Mouse (Mus musculus) embryonic facial prominence, embryonic 15.5 days (tissue): ENCODE measurements at regions not wholly inside any gene's neighbourhood (a gene's known extent, or its start where the extent isn't known, plus 50 kb on each side); places are given as distances from the start of the nearest gene placed in this dataset.

Experiments used
- ATAC-seq: fragments of 200-750 bp; cut with Nextera tagmentation; 2 replicates; pipeline ENCODE4 v1.8.0; 2017; ENCODE audit warnings: low read depth, moderate TSS enrichment; ENCODE audit not compliant: insufficient number of reproducible peaks, low FRiP score, low TSS enrichment
- H3K27ac ChIP-seq: fragments of 300-500 bp; sonication (generic); replicated peaks from 2 replicates; pipeline ENCODE4 v1.5.1; 2015; ENCODE audit warnings: mild to moderate bottlenecking, inconsistent platforms
- H3K27me3 ChIP-seq: fragments of 300-500 bp; sonication (generic); 2 replicates; pipeline ENCODE4 v1.6.1; 2015; ENCODE audit warnings: inconsistent platforms
- H3K36me3 ChIP-seq: fragments of 300-500 bp; sonication (generic); 2 replicates; pipeline ENCODE4 v1.6.1; 2015; ENCODE audit warnings: mild to moderate bottlenecking, inconsistent platforms
- H3K4me1 ChIP-seq: fragments of 300-500 bp; sonication (generic); 2 replicates; pipeline ENCODE4 v1.6.1; 2015; ENCODE audit warnings: inconsistent platforms
- H3K4me2 ChIP-seq: fragments of 300-500 bp; sonication (generic); replicated peaks from 2 replicates; pipeline ENCODE4 v1.6.1; 2015; ENCODE audit warnings: mild to moderate bottlenecking, inconsistent platforms
- H3K4me3 ChIP-seq: fragments of 300-500 bp; sonication (generic); replicated peaks from 2 replicates; pipeline ENCODE4 v1.5.1; 2015; ENCODE audit warnings: mild to moderate bottlenecking, inconsistent platforms
- H3K9ac ChIP-seq: fragments of 300-500 bp; sonication (generic); 2 replicates; pipeline ENCODE4 v1.6.1; 2015; ENCODE audit warnings: inconsistent platforms
- H3K9me3 ChIP-seq: fragments of 300-500 bp; sonication (generic); replicated peaks from 2 replicates; pipeline ENCODE4 v1.6.1; 2016; ENCODE audit warnings: inconsistent platforms
- WGBS: fragments of 180-500 bp; shearing (Covaris S2); methylation state at CpG from one replicate; pipeline ENCODE4 v1.1.7; 2015; 5-methylcytosine and 5-hydroxymethylcytosine counted together

GRCm38 (mm10) chr11:82588744-82589143 lies 175.4 kb downstream of the Cct6b start:
- no peak overlapping the region for H3K4me3 ChIP-seq
- H3K27me3 ChIP-seq = no peaks in the 10 kb centered on the region
- 84% methylated on average over 5 of the region's 5 CpGs for WGBS
- no peak for ATAC-seq
- H3K27ac ChIP-seq = no peak overlapping the region
- H3K9me3 ChIP-seq = no peaks in the 10 kb centered on the region
- H3K36me3 ChIP-seq = no peaks in the 10 kb centered on the region
- no peak overlapping the region for H3K4me2 ChIP-seq
- H3K4me1 ChIP-seq = no peaks in the 10 kb centered on the region
- H3K9ac ChIP-seq = no peak overlapping the region

- Histone ChIP-seq H3K9ac (no peak overlapping the region), H3K4me2 (no peak overlapping the region), H3K4me3 (no peak overlapping the region), H3K27me3 (no peaks in the 10 kb centered on the region), H3K36me3 (no peaks in the 10 kb centered on the region), H3K27ac (no peak overlapping the region), H3K9me3 (no peaks in the 10 kb centered on the region), H3K4me1 (no peaks in the 10 kb centered on the region)
- 23% methylated on average over 7 of the region's 7 CpGs for WGBS
- ATAC-seq = no peak
Observed at GRCm38 (mm10) chr11:82579841-82580415, 184.2 kb downstream of the Cct6b start.

DNA sequence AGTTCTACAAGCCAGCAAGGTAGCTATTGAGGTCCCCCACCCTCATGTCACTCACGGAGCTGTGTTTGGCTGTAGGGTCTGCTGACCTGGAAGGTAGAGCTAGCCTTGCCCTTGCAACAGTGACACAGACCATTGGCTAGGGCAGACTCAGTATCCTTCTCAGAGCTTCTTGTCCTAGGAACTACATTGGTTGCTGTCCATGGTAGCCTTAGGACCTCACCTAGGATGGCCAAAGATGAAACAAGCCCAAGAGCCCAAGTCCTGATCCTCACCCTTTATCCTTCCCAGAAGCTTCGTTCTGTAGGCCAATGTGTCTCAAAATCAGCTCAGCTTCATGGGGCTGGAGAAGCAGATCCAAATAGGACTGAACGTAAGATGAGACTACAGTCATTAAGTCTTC lies 187.3 kb downstream of the Tmem132e start:
- 51% methylated on average over 3 of the region's 3 CpGs for WGBS

GRCm38 (mm10) chr11:82573126-82573525 lies 184.4 kb downstream of the Tmem132e start:
- no peak overlapping the region for H3K9ac ChIP-seq
- no peak overlapping the region for H3K27ac ChIP-seq
- H3K4me2 ChIP-seq = no peak overlapping the region
- no peaks in the 10 kb centered on the region for H3K9me3 ChIP-seq
- no peaks in the 10 kb centered on the region for H3K36me3 ChIP-seq
- H3K4me1 ChIP-seq = peaks cover 3% of the 10 kb centered on the region; the same call in 1 of the 2 replicates
- no peak overlapping the region for H3K4me3 ChIP-seq
- no peak for ATAC-seq
- H3K27me3 ChIP-seq = no peaks in the 10 kb centered on the region
- WGBS = 76% methylated on average over 4 of the region's 4 CpGs

More for the DNA sequence above, 187.3 kb downstream of the Tmem132e start:
- H3K4me3 ChIP-seq = no peak overlapping the region
- no peak overlapping the region for H3K9ac ChIP-seq
- no peak overlapping the region for H3K4me2 ChIP-seq
- no peaks in the 10 kb centered on the region for H3K36me3 ChIP-seq
- H3K4me1 ChIP-seq = peaks cover 3% of the 10 kb centered on the region; the same call in 1 of the 2 replicates
- H3K27ac ChIP-seq = no peak overlapping the region
- no peaks in the 10 kb centered on the region for H3K27me3 ChIP-seq
- ATAC-seq = no peak
- H3K9me3 ChIP-seq = no peaks in the 10 kb centered on the region

DNA sequence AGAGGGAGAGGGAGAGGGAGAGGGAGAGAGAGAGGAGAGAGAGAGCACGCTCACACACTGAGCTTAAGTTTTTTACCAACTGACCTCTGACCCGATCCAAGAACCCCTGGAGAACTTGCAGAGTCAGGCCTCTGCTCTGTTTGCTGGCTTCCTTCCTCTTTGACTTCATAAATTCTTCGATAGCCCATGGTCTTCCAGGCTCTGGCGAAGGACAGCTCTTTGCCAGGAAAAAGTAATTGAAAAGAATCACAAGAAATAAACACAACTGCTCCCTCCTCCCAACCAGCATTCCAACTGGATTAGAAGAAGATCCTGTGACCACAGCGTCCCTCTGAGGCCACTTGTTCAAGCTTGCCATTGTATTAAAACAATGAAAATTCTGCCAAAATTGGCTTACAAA lies 182.8 kb downstream of the Tmem132e start:
- WGBS = 6% methylated on average over 5 of the region's 5 CpGs
- no peaks in the 10 kb centered on the region for H3K27me3 ChIP-seq
- no peak for ATAC-seq

DNA sequence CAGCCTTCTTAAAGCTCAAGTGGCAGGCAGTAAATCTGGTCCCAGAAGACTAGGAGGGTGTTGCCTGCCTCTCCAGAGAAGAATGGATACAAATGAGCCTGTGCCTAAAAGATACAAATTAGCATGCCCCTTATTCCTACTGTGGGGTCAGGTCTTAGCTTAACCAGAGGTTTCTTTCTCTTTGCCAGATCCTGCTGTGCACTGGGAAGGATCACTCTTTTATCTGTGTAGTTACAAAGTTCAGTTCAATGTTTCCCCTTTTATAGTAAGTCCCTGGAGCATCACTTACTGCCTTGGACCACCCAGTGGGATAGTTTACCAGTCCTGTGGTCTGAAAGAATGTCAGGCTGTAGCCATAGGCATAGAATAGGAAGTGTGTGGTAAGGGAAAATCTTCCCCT lies 181.1 kb downstream of the Tmem132e start:
- no peaks in the 10 kb centered on the region for H3K9me3 ChIP-seq
- H3K4me3 ChIP-seq = no peak overlapping the region
- H3K27me3 ChIP-seq = no peaks in the 10 kb centered on the region
- H3K4me2 ChIP-seq = no peak overlapping the region
- ATAC-seq = no peak
- H3K27ac ChIP-seq = no peak overlapping the region
- peaks cover 3% of the 10 kb centered on the region; the same call in 1 of the 2 replicates for H3K4me1 ChIP-seq
- H3K36me3 ChIP-seq = no peaks in the 10 kb centered on the region
- H3K9ac ChIP-seq = no peak overlapping the region

More for the DNA sequence above, 182.8 kb downstream of the Tmem132e start:
- H3K9ac ChIP-seq = no peak overlapping the region
- no peaks in the 10 kb centered on the region for H3K9me3 ChIP-seq
- no peak overlapping the region for H3K4me2 ChIP-seq
- no peaks in the 10 kb centered on the region for H3K36me3 ChIP-seq
- no peak overlapping the region for H3K4me3 ChIP-seq
- H3K27ac ChIP-seq = no peak overlapping the region
- peaks cover 3% of the 10 kb centered on the region; the same call in 1 of the 2 replicates for H3K4me1 ChIP-seq

GRCm38 (mm10) chr11:82568219-82568676 lies 179.5 kb downstream of the Tmem132e start:
- Histone ChIP-seq H3K9ac (no peak overlapping the region), H3K9me3 (no peaks in the 10 kb centered on the region), H3K4me1 (peaks cover 3% of the 10 kb centered on the region; the same call in 1 of the 2 replicates)

GRCm38 (mm10) chr11:82567014-82567685 lies 178.4 kb downstream of the Tmem132e start:
- no peak overlapping the region for H3K4me2 ChIP-seq
- H3K27ac ChIP-seq = no peak overlapping the region
- ATAC-seq = no peak
- no peak overlapping the region for H3K9ac ChIP-seq
- whole genome bisulfite sequencing = 60% methylated on average over 9 of the region's 9 CpGs
- H3K4me3 ChIP-seq = no peak overlapping the region
- H3K27me3 ChIP-seq = no peaks in the 10 kb centered on the region
- no peaks in the 10 kb centered on the region for H3K36me3 ChIP-seq
- H3K4me1 ChIP-seq = peaks cover 3% of the 10 kb centered on the region; the same call in 1 of the 2 replicates
- no peaks in the 10 kb centered on the region for H3K9me3 ChIP-seq

More at GRCm38 (mm10) chr11:82568219-82568676, 179.5 kb downstream of the Tmem132e start:
- no peak overlapping the region for H3K4me3 ChIP-seq
- H3K27ac ChIP-seq = no peak overlapping the region
- H3K36me3 ChIP-seq = no peaks in the 10 kb centered on the region
- 47% methylated on average over 2 of the region's 2 CpGs for WGBS
- no peak for ATAC-seq
- H3K4me2 ChIP-seq = no peak overlapping the region
- no peaks in the 10 kb centered on the region for H3K27me3 ChIP-seq

GRCm38 (mm10) chr11:82566092-82566491 lies 177.4 kb downstream of the Tmem132e start:
- no peak overlapping the region for H3K4me2 ChIP-seq
- H3K9ac ChIP-seq = no peak overlapping the region
- no peak for ATAC-seq
- no peaks in the 10 kb centered on the region for H3K4me1 ChIP-seq
- no peaks in the 10 kb centered on the region for H3K9me3 ChIP-seq
- no peak overlapping the region for H3K27ac ChIP-seq
- H3K36me3 ChIP-seq = no peaks in the 10 kb centered on the region
- no peaks in the 10 kb centered on the region for H3K27me3 ChIP-seq
- 69% methylated on average over 4 of the region's 4 CpGs for WGBS
- no peak overlapping the region for H3K4me3 ChIP-seq

DNA sequence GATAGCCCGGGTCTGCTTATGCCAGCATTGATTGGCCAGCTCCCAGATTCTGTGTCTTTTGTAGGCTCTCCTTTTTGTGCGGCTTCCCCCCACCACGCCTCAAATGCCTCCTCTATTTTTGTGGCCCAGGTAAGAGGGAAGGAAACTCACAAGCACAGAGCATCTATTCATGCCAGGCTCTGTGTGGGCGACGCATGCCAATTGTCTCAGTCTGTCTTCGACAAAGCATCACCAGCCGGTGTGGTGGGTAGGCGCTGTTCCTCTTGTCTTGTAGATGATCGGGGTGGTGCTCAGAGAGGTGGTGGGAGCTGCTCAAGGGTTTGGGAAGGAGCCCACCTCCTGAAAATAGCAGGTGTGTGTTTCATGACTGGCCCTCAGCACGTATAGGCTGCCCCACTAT lies 175.5 kb downstream of the Tmem132e start:
- H3K36me3 ChIP-seq = no peaks in the 10 kb centered on the region
- no peaks in the 10 kb centered on the region for H3K9me3 ChIP-seq
- H3K4me2 ChIP-seq = no peak overlapping the region
- H3K9ac ChIP-seq = no peak overlapping the region
- H3K27ac ChIP-seq = no peak overlapping the region
- no peak for ATAC-seq
- H3K4me3 ChIP-seq = no peak overlapping the region
- H3K4me1 ChIP-seq = no peaks in the 10 kb centered on the region
- 71% methylated on average over 10 of the region's 10 CpGs for WGBS
- no peaks in the 10 kb centered on the region for H3K27me3 ChIP-seq

DNA sequence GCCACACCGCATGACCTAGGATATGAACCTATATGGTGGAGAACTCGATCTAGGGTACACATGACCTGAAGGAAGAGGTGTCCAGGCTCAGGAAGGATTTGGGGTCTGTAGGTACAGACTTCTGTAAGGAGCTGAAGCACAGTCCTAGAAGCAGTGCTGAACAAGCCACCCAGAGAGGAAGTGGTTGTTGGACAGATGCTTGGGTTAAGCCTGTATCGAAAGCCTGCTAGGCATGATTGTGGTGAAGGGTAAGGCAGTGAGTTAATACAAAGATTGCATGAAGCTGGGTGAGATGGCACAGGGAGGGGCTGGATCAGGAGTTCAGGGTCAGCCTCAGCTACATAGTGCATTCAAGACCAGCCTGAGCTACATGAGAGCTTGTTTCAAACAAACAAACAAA lies 153.3 kb downstream of the Tmem132e start:
- no peak for ATAC-seq
- Histone ChIP-seq H3K27ac (no peak overlapping the region), H3K36me3 (no peaks in the 10 kb centered on the region), H3K4me2 (no peak overlapping the region), H3K4me1 (no peaks in the 10 kb centered on the region), H3K9me3 (no peaks in the 10 kb centered on the region), H3K4me3 (no peak overlapping the region), H3K9ac (no peak overlapping the region), H3K27me3 (no peaks in the 10 kb centered on the region)
- WGBS = 85% methylated on average over 3 of the region's 3 CpGs

GRCm38 (mm10) chr11:82541376-82541775 lies 152.7 kb downstream of the Tmem132e start:
- H3K4me1 ChIP-seq = no peaks in the 10 kb centered on the region
- no peak for ATAC-seq
- no peak overlapping the region for H3K27ac ChIP-seq
- H3K4me2 ChIP-seq = no peak overlapping the region
- WGBS = 83% methylated on average over 7 of the region's 7 CpGs
- H3K36me3 ChIP-seq = no peaks in the 10 kb centered on the region
- no peak overlapping the region for H3K9ac ChIP-seq
- H3K27me3 ChIP-seq = no peaks in the 10 kb centered on the region
- H3K9me3 ChIP-seq = no peaks in the 10 kb centered on the region
- no peak overlapping the region for H3K4me3 ChIP-seq
